10 mouse cellular contexts compared by ENCODE assay signal in genomic region chr5:149983621-149984020, GRCm38 (mm10). TPM values are rescaled to one million over a fixed set of nuclear protein-coding genes. Genes with fewer than 3 reads are reported as not detected.
DNase-seq lines count a peak whose midpoint lies in the region; ATAC-seq and TF ChIP-seq lines count a peak whose summit lies in the region.
"Had no signal": no experiment of that assay in that cellular context is flagged by ENCODE, and none has a peak within 500 bp of the region (broad histone marks: within the 10 kb centered on the region; RNA-seq: fewer than 3 reads in every experiment).

No protein-coding gene starts in this region.

- H3K79me2 ChIP-seq in heart, adult 2 months (replicated peaks; ENCODE audit: control insufficient read depth, insufficient read depth, low read length): no peaks in the 10 kb centered on the region

- no peak for DNase-seq in heart, adult 2 months
- DNase-seq in heart, postnatal 25 days (ENCODE audit: low spot score): no peak
- DNase-seq in lung, embryonic 14.5 days: peak; percentile 40
- no peak for DNase-seq in lung, adult 18-20 months
- peak; percentile 45 to 57 for DNase-seq in adrenal gland, postnatal 36 days
- peak; percentile 16 to 36 for DNase-seq in heart, postnatal 14 days
- no peak for DNase-seq in frontal cortex, postnatal 14 days (ENCODE audit: low spot score in 2 of 2)

- intact Hi-C loops in heart, adult 2 months (cut with DNase I): loop anchor here (1.0 kb wide), 1 partner anchor 122 kb away; no protein-coding TSS in a partner anchor
- intact Hi-C loops in heart, postnatal 25 days (cut with DNase I): loop anchor here (2.0 kb wide), 1 partner anchor 123 kb away; no protein-coding TSS in a partner anchor
- intact Hi-C loops in heart, postnatal 14 days (cut with DNase I): loop anchor here (1.0 to 10.0 kb wide), 2 partner anchors 69 to 122 kb away; no protein-coding TSS in a partner anchor

- H3K36me3 ChIP-seq in heart, adult 2 months (ENCODE audit: control insufficient read depth, insufficient read depth, low read length): no peaks in the 10 kb centered on the region
- H3K36me3 ChIP-seq in lung, embryonic 14.5 days (ENCODE audit: insufficient read depth): no peaks in the 10 kb centered on the region
- H3K36me3 ChIP-seq: forebrain, embryonic 15.5 days; stomach, embryonic 15.5 days had no signal

- H3K27me3 ChIP-seq in heart, adult 2 months (ENCODE audit: control insufficient read depth, insufficient read depth, low read length): no peaks in the 10 kb centered on the region
- no peaks in the 10 kb centered on the region for H3K27me3 ChIP-seq in lung, embryonic 14.5 days (ENCODE audit: insufficient read depth, low read length)
- H3K27me3 ChIP-seq: forebrain, embryonic 15.5 days; stomach, embryonic 15.5 days had no signal

- no peak for TF ChIP-seq EP300 in heart, adult 2 months (IDR thresholded peaks at IDR 0.05; ENCODE audit: insufficient read depth, low read depth, low read length)

- no peaks in the 10 kb centered on the region for H3K4me1 ChIP-seq in heart, adult 2 months (ENCODE audit: control insufficient read depth, insufficient read depth, low read length)
- H3K4me1 ChIP-seq in lung, embryonic 14.5 days (ENCODE audit: insufficient read depth): no peaks in the 10 kb centered on the region
- H3K4me1 ChIP-seq: forebrain, embryonic 15.5 days; stomach, embryonic 15.5 days had no signal

- H3K9me3 ChIP-seq in lung, embryonic 14.5 days (ENCODE audit: low read depth, low read length): no peaks in the 10 kb centered on the region
- H3K9me3 ChIP-seq: forebrain, embryonic 15.5 days; stomach, embryonic 15.5 days had no signal

- peak; percentile 61 for TF ChIP-seq CTCF in heart, adult 2 months (IDR thresholded peaks at IDR 0.05)
- TF ChIP-seq CTCF in lung, embryonic 14.5 days (IDR thresholded peaks at IDR 0.05; ENCODE audit: low read depth): no peak

- TF ChIP-seq POLR2A in heart, adult 2 months (IDR thresholded peaks at IDR 0.05; ENCODE audit: insufficient read depth, low read depth, low read length): no peak

- H3K27ac ChIP-seq in heart, adult 2 months: no peak overlapping the region
- no peak overlapping the region for H3K27ac ChIP-seq in lung, embryonic 14.5 days (ENCODE audit: low read depth)
- H3K27ac ChIP-seq: forebrain, embryonic 15.5 days; stomach, embryonic 15.5 days had no signal

- no peak overlapping the region for H3K4me3 ChIP-seq in heart, adult 2 months
- H3K4me3 ChIP-seq in lung, embryonic 14.5 days (ENCODE audit: low read depth, low read length): no peak overlapping the region
- H3K4me3 ChIP-seq: forebrain, embryonic 15.5 days; stomach, embryonic 15.5 days had no signal

- no peak for ATAC-seq in lung, embryonic 14.5 days (ENCODE audit: insufficient read depth)
- ATAC-seq: forebrain, embryonic 15.5 days had no signal

- 68% methylated on average over 4 of the region's 4 CpGs for WGBS in heart, adult 2 months
- 65% methylated on average over 4 of the region's 4 CpGs for WGBS in lung, embryonic 14.5 days

- H3K9ac ChIP-seq in heart, adult 2 months (ENCODE audit: low read depth, low read length): no peak overlapping the region
- no peak overlapping the region for H3K9ac ChIP-seq in lung, embryonic 14.5 days
- H3K9ac ChIP-seq: forebrain, embryonic 15.5 days; stomach, embryonic 15.5 days had no signal

- H3K4me2 ChIP-seq in lung, embryonic 14.5 days: no peak overlapping the region
- H3K4me2 ChIP-seq: forebrain, embryonic 15.5 days; stomach, embryonic 15.5 days had no signal

RNA-seq across cellular contexts. Expression of gene Rxfp2, which starts 34.9 kb away (rescaled TPM):
- not detected for total RNA-seq in heart, adult 2 months (2021)
- polyA plus RNA-seq in heart, adult 2 months (2012; rRNA removed): 0.10 TPM in 1 of 2 replicates, not detected in the other
- not detected for total RNA-seq in heart, postnatal 25 days (2021)
- 0.66 and 0.68 TPM in 2 replicates for polyA plus RNA-seq in lung, embryonic 14.5 days (2014; fragmentation: Nextera tagmentation; extraction: Ambion mirVana)
- total RNA-seq in adrenal gland, postnatal 36 days (2021): not detected
- total RNA-seq in heart, postnatal 14 days (2021): not detected
- total RNA-seq: megakaryocyte, adult 5-6 weeks had no signal

Comparison
In these comparisons a context has a peak if more than half of its experiments do, and no peak if none do; other contexts are left out.
1. DNase-seq: peak in lung, embryonic 14.5 days (single experiment), adrenal gland, postnatal 36 days (2 of 2) and heart, postnatal 14 days (2 of 2); none in heart, adult 2 months (0 of 2), heart, postnatal 25 days (single experiment), lung, adult 18-20 months (0 of 2) and frontal cortex, postnatal 14 days (0 of 2).